Mouse (Mus musculus) embryonic fibroblast, embryonic 13.5 days (primary cell): ENCODE data around the gene Stx5a. TPM values are rescaled to one million over a fixed set of nuclear protein-coding genes. Genes with fewer than 3 reads are reported as not detected.
"Not testable (repeated sequence)": the region's sequence is repeated elsewhere in the genome, so short reads cannot be mapped to it uniquely, and the experiment has no call there.

Experiments used
- H3K27ac ChIP-seq: 2 replicates; pipeline ENCODE4 v1.5.1; 2012; ENCODE audit warnings: low read length, control low read depth, inconsistent platforms; ENCODE audit not compliant: insufficient read depth
- H3K4me1 ChIP-seq: 2 replicates; pipeline ENCODE4 v1.6.1; 2011; ENCODE audit warnings: low read length; ENCODE audit not compliant: control insufficient read depth, insufficient read depth
- H3K4me3 ChIP-seq: 2 replicates; pipeline ENCODE4 v1.5.1; 2011; ENCODE audit warnings: mild to moderate bottlenecking, control low read depth, low read length; ENCODE audit not compliant: insufficient read depth
- CTCF ChIP-seq: IDR thresholded peaks from 2 replicates; pipeline ENCODE4 v1.5.1; 2011; ENCODE audit warnings: mild to moderate bottlenecking, control low read depth, low read length, moderate library complexity, borderline replicate concordance; ENCODE audit not compliant: insufficient read depth
- POLR2A ChIP-seq: IDR thresholded peaks from 2 replicates; pipeline ENCODE4 v1.6.1; 2011; ENCODE audit warnings: low read depth, mild to moderate bottlenecking, control low read depth, low read length, moderate library complexity
- polyA plus RNA-seq: library from polyadenylated mRNA; stranded (reverse); fragments of >200 nt; gene quantifications from 2 replicates; pipeline ENCODE4 v1.2.4, GENCODE M21; 2011; ENCODE audit warnings: low read depth; ENCODE audit not compliant: missing spikeins, insufficient read length

Gene Stx5a
- polyA plus RNA-seq, 1 experiment: 114 TPM

DNA sequence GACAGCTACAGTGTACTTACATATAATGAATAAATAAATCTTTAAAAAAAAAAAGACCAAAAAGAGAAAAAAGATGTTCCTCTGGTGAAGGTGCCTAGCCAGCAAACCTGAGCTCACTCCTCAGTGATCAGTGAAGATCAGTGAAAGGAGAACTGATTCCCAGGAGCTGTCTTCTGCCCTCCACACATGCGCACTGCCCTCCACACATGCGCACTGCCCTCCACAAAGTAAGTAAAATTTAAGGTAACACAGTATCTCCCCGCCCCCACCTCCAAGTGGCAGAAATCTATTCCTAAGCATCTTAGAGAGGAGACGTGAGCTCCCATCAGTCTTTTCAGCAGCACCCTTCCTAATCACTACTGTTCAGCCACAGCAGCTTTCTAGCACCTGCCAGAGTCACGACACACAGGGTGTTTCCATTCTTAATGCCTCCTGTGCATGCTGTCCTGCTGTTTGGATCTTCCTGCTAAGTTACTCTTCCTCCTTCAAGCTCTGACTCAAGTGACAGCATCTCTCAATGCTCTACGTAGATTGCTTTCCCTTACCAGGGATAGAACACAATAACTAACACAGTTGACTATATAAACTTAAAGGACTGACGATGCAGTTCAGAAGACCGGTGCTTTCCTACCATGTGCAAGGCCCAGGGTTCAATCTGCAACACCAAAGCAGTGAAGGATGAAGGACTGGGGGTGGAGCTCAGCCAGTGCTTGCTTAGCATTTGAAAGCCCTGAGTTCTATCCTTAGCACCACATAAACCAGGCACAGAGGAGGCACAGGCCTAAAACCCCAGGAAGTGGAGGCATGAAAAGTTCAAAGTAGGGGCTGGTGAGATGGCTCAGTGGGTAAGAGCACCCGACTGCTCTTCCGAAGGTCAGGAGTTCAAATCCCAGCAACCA, 25.1 kb upstream of the Stx5a start:
- TF ChIP-seq POLR2A (no peak), CTCF (no peak)
- Histone ChIP-seq H3K4me3 (no peak overlapping the region), H3K4me1 (no peaks in the 10 kb centered on the region), H3K27ac (no peak overlapping the region)

DNA sequence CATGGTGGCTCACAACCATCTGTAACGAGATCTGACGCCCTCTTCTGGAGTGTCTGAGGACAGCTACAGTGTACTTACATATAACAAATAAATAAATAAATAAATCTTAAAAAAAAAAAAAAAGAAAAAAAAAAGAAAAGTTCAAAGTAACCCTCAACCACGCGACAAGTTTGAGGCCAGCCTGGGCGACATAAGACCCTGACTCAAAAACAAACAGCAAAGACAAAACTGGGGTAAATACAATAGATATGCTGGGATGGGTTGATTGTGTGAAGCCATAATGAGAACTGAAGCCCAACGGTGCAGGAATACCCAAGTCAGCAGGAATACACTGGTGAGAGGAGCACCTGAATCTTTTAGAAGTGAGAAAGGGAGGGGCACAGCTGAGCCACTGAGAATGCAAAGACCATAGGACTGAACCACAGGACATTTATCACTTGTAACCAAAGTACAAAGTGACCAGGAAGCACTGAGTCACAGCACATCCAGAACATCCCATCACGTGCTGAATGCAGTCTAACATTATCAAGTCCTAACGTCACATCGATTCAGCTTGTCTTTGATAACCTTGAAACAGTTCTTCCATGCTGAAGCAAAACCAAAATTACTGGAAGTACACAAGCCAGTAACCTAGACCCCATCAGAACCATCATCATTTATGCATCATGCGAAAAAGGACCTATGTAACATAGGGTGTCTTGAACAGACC, 24.3 kb upstream of the Stx5a start:
- Histone ChIP-seq H3K4me3 (no peak overlapping the region), H3K4me1 (no peaks in the 10 kb centered on the region), H3K27ac (no peak overlapping the region)
- TF ChIP-seq CTCF: no peak
- TF ChIP-seq POLR2A: no peak

- Histone ChIP-seq H3K27ac (no peak overlapping the region), H3K4me1 (no peaks in the 10 kb centered on the region), H3K4me3 (no peak overlapping the region)
- no peak for TF ChIP-seq POLR2A
- peak; percentile 31; the same call in 1 of the 2 replicates for TF ChIP-seq CTCF
Observed at GRCm38 (mm10) chr19:8718357-8718756, 22.9 kb upstream of the Stx5a start.

GRCm38 (mm10) chr19:8719037-8719436, 22.2 kb upstream of the Stx5a start:
- not testable (repeated sequence) for H3K27ac ChIP-seq, H3K4me3 ChIP-seq, H3K4me1 ChIP-seq

GRCm38 (mm10) chr19:8721378-8721777, 19.8 kb upstream of the Stx5a start:
- Histone ChIP-seq H3K4me1 (0 out of 2 replicates have a peak, but pooled peaks cover 2% of the 10 kb centered on the region), H3K27ac (peak overlapping the region; percentile 100), H3K4me3 (peak overlapping the region; percentile 95)
- TF ChIP-seq POLR2A (no peak), CTCF (no peak)

DNA sequence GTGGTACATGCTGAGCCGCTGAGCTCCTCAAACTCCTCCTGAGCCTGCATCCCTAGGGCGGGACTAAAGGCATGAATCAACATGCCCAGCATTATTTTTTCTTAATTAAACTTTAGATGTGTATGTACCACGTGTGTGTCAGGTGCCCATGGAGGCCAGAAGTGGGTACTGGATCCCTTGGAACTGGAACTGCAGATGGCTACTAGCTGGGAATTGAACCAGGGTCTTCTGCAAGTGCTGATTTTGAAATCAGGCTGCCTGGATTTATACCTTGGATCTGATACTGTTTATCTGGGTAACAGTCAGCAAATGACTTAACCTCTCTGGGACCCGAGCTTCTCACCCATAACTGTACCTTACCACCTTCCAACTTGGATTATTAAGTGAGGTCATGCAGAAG, 19.2 kb upstream of the Stx5a start:
- TF ChIP-seq POLR2A (no peak), CTCF (no peak)
- Histone ChIP-seq H3K27ac (peak overlapping the region; percentile 100), H3K4me1 (0 out of 2 replicates have a peak, but pooled peaks cover 2% of the 10 kb centered on the region), H3K4me3 (peak overlapping the region; percentile 95)

DNA sequence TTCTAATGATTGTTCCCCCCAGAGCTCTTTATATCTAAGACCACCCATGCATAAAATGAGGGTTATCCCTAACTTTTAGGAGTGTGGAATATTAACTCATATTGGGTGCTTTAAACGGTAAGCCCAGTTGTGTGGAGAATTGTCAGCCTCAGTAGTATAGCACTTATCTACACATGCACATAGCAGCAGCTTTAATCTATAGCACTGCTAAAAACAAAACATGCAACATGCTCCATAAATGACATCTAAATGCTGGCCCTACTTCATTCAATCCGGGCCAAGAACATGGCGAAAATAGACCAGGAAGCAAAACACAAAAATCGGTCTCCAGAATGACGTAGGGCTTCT, 18.7 kb upstream of the Stx5a start:
- H3K4me1 ChIP-seq: 0 out of 2 replicates have a peak, but pooled peaks cover 2% of the 10 kb centered on the region
- TF ChIP-seq CTCF (no peak), POLR2A (no peak)
- H3K27ac ChIP-seq: peak overlapping the region; percentile 100
- H3K4me3 ChIP-seq: peak overlapping the region; percentile 95

- peak within 1 kb of the TSS; percentile 100 for H3K27ac ChIP-seq
- peak; percentile 83 for TF ChIP-seq POLR2A
- no peak for TF ChIP-seq CTCF
- H3K4me1 ChIP-seq: 0 out of 2 replicates have a peak, but pooled peaks cover 2% of the 10 kb centered on the region
- H3K4me3 ChIP-seq: peak within 1 kb of the TSS; percentile 96
Observed at GRCm38 (mm10) chr19:8722907-8723573, 18.2 kb upstream of the Stx5a start, which contains the start of gene Slc3a2. TSS of gene Slc3a2 (minus strand) at chr19:8723369.

GRCm38 (mm10) chr19:8723574-8724346, 17.5 kb upstream of the Stx5a start:
- 0 out of 2 replicates have a peak, but pooled peaks cover 2% of the 10 kb centered on the region for H3K4me1 ChIP-seq
- peak overlapping the region; percentile 79 for H3K27ac ChIP-seq
- H3K4me3 ChIP-seq: peak overlapping the region; percentile 96
- TF ChIP-seq POLR2A: peak; percentile 24; the same call in 1 of the 2 replicates
- TF ChIP-seq CTCF: no peak
